Mouse (Mus musculus): Measurements from ENCODE around the gene Fam102b.

DNA sequence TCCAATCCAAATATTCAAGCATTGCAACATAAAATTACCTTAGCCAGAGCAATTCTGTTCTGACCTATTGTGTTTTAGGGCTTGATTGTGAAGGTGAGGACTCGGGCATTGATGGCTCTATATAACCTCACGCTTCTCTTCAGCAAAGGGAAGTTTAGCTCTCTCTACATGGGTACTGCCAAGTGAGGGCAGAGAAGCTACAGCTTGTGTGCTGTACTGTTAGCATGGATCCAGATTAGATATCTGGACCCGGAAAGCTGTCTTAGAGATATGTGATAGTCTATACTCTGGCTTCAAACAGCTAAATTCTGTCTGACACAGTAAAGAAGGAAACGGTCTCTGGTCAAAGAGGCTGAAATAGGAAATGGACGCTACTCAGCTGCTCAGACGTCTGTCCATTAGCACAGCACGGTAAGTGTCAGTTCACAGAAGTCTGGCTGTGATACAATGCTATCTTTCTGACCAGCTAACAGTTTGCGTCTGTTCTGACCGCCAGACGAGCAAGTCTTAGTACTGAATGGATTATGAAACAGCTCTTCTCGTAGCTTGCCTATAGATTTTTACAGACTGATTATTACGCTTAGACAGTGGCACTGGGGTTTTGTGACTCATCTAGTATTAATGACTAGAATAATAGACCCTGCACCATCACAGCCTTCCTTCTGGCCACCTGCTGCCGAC is 53.3 kb downstream of the Fam102b start:
- TF ChIP-seq POLR2A (IDR thresholded peaks at IDR 0.05; ENCODE audit: borderline replicate concordance, extremely low read depth, low read depth, low read length) (no peak), CTCF (IDR thresholded peaks at IDR 0.05; ENCODE audit: insufficient read depth, low read length) (no peak)

Data from lung, adult 2 months (tissue).